Mouse (Mus musculus) bone marrow macrophage, adult 2 months (primary cell): ENCODE measurements around the gene Ccn1. TPM values are rescaled to one million over a fixed set of nuclear protein-coding genes. Genes with fewer than 3 reads are reported as not detected.
A peak's percentile ranks its signal among the peaks of the same experiment; 100 is the strongest.

Experiments
- H3K27ac ChIP-seq: 2 replicates; pipeline ENCODE4 v1.5.1; 2012; ENCODE audit warnings: low read depth, low read length; ENCODE audit not compliant: insufficient read depth
- H3K4me1 ChIP-seq: 2 replicates; pipeline ENCODE4 v1.6.1; 2012; ENCODE audit warnings: low read length; ENCODE audit not compliant: control insufficient read depth, insufficient read depth
- H3K4me3 ChIP-seq: 2 replicates; pipeline ENCODE4 v1.5.1; 2012; ENCODE audit warnings: mild to moderate bottlenecking, low read length, moderate library complexity; ENCODE audit not compliant: insufficient read depth
- CTCF ChIP-seq: IDR thresholded peaks from 2 replicates; pipeline ENCODE4 v1.5.1; 2012; ENCODE audit warnings: low read depth, mild to moderate bottlenecking, low read length, moderate library complexity
- POLR2A ChIP-seq: IDR thresholded peaks from 2 replicates; pipeline ENCODE4 v1.6.1; 2012; ENCODE audit warnings: mild to moderate bottlenecking, low read depth, low read length, borderline replicate concordance
- polyA plus RNA-seq: library from polyadenylated mRNA; stranded (reverse); fragments of >200 nt; gene quantifications from 2 replicates; pipeline ENCODE4 v1.2.4, GENCODE M21; 2012; ENCODE audit not compliant: missing spikeins, insufficient read depth, insufficient read length

Ccn1 gene
- polyA plus RNA-seq, 1 experiment, result 4.1 TPM

DNA sequence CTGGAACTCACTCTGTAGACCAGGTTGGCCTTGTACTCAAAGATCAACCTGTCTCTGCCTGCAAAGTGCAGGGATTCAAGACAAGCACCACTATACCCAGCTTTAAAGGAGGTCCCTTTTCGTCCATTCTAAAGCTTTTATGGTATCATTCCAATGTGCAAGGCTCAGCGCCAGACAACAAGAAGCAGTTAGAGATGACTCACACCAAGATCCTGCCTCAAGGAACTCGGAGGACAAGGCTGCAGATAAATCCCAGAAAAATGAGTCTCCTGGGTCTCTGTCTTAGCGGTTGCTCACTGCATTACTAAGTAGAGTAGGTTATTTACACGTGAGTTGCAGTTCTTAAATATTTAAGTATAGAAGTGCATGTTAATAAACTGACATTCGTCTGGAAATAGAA lies 26.4 kb upstream of the Ccn1 start:
- H3K27ac ChIP-seq, result no peak overlapping the region
- no peak for TF ChIP-seq CTCF
- no peak for TF ChIP-seq POLR2A
- H3K4me1 ChIP-seq, result peaks cover 3% of the 10 kb centered on the region
- H3K4me3 ChIP-seq, result no peak overlapping the region

DNA sequence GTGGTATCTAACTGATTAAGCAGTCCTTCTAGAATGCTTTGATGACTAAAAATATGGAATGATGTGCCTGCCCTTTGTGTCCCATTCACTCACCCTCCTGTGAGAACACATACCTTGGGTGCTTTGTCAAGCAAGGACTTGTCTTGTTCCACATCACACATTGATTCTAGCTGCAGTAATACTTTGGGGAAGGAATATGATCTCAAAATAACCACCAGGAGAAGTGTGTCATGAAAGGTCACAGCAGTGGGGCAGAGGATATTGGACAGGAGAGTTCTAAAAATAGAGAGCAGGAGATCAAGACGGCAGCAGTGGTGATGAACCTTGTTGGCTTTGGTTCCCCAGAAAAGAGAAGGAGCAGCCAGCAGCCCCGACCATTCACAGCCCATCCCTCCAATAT lies 25.0 kb upstream of the Ccn1 start:
- peaks cover 13% of the 10 kb centered on the region for H3K4me1 ChIP-seq
- H3K27ac ChIP-seq, result no peak overlapping the region
- TF ChIP-seq CTCF, result no peak
- no peak for TF ChIP-seq POLR2A
- H3K4me3 ChIP-seq, result no peak overlapping the region

DNA sequence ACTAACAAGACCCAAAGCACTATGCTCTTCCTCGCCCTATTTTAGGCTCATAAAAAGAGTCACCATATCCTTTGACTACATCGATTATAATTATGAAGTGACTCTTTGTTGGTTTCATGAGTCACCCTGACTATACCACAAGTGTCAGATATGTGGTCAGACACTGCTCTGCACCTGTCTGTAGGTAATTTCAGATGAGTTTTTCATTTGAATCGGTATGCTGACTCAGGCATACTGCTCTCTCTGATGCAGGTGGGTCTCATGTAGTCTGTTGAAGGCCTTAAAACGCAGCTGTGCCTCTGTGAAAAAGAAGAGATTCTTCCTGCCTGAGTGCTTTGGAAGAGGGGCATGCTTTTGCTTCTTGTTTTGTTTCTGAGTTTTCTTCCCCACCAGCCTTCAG lies 16.6 kb upstream of the Ccn1 start:
- Histone ChIP-seq H3K4me3 (no peak overlapping the region), H3K4me1 (peaks cover 11% of the 10 kb centered on the region), H3K27ac (no peak overlapping the region)
- TF ChIP-seq POLR2A (no peak), CTCF (no peak)

DNA sequence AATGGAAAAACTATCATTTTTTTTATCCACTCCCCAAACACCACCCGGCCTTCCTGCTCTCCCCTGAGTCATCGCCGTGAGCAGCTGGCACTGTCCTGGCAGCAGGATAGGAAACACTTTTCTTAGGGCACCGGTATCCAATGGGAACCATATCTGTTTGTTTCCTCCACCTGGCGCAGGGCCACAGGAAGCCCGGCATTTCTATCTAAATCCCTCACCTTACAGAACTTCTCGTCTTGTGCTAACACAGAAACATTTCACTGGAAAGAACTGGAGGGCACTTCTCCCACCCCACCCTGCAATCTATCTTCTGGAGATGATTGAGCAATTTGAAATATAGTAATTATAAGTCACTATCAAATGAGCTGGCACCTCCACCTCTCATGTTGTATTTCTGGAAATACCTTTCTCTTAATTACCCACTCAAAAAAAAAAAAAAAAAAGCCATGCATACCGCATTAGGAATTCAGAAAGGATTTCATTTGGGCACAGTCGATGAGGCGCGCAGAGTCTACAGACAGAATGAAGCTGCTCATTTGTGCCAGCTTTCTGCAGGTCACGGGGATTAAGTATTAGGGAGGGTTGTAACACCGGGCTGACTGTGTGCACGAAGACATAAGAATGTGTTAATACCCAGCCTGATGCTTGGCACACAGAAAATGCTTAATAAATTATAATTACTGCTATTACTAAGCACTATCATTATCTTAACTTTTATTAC lies 7.4 kb upstream of the Ccn1 start:
- H3K27ac ChIP-seq, result no peak overlapping the region
- TF ChIP-seq CTCF (no peak), POLR2A (no peak)
- no peak overlapping the region for H3K4me3 ChIP-seq
- peaks cover 2% of the 10 kb centered on the region; the same call in 1 of the 2 replicates for H3K4me1 ChIP-seq

DNA sequence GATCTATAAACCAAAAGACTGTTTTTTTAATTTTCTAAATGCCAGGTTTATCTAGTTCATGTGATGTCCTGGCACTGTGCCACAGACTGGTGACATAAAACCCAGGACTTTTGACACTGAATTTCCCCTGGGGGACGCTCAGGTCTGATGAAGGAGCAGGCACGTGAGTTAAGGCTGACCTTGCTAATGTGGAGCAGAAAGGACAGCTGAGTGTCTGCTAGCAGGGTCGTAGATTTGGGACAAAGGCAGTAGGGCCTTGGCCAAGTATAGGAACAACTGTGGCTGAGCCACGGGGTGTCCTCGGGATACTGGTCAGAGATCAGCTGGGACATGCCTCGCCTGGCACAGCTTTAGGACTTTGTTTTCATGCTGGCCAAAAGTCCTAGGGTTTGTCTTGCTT lies 5.2 kb upstream of the Ccn1 start:
- no peak overlapping the region for H3K27ac ChIP-seq
- TF ChIP-seq POLR2A, result no peak
- TF ChIP-seq CTCF, result no peak
- H3K4me3 ChIP-seq, result no peak overlapping the region
- H3K4me1 ChIP-seq, result peaks cover 5% of the 10 kb centered on the region; the same call in 1 of the 2 replicates

DNA sequence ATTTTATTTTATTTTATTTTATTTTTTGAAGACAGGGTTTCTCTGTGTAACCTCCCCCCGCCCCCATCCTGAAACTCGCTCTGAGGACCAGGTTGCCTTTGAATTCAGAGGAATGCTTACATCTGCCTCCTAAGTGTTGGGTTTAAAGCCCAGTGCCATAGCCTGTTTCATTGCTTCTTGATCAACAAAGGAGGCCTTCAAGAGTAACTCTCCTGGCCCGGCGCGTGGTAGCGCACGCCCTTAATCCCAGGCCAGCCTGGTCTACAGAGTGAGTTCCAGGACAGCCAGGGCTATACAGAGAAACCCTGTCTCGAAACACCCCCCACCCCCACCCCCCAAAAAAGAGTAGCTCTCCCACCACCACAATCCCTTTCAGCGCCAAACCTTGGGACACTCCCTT lies 4.2 kb upstream of the Ccn1 start:
- no peak overlapping the region for H3K4me3 ChIP-seq
- TF ChIP-seq POLR2A (no peak), CTCF (no peak)
- peaks cover 5% of the 10 kb centered on the region; the same call in 1 of the 2 replicates for H3K4me1 ChIP-seq
- no peak overlapping the region for H3K27ac ChIP-seq

DNA sequence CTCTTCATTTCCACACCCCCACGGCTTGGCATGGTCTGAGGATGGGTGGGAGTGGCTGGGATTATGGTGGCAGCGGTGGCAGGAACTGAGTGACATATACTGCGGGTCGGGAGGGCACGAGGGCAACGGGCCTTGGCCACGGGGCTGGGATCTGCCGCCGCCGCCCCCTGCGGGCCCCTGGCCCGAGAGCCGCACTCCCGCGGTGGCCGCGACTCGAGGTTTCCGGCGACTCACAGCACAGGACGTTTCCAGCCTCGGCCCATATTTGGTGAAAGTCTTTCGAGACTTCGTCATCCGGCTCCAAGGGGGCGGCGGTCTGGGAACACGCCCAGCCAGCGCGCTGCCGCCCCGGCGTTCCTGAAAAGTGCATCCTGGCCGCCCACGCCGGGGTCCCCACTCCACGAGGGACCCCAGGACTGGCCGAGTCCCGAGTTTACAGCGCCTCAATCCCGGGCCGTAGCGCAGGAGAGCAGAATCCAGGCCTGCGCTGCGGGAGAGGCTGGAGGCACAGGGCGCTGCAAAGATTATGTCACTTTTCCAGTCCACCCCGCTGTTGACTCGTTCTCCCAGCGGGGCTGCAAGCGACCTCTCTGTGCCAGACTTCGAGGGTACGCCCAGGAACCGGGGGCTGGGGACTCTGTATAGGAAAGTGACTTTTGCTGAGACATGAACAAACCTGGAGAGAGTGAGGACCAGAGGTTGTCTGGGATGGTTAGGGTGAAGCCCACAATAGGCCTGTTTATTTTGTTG lies 3.6 kb upstream of the Ccn1 start:
- Histone ChIP-seq H3K27ac (no peak overlapping the region), H3K4me1 (peaks cover 5% of the 10 kb centered on the region; the same call in 1 of the 2 replicates), H3K4me3 (peak overlapping the region; percentile 62)
- no peak for TF ChIP-seq CTCF
- no peak for TF ChIP-seq POLR2A

DNA sequence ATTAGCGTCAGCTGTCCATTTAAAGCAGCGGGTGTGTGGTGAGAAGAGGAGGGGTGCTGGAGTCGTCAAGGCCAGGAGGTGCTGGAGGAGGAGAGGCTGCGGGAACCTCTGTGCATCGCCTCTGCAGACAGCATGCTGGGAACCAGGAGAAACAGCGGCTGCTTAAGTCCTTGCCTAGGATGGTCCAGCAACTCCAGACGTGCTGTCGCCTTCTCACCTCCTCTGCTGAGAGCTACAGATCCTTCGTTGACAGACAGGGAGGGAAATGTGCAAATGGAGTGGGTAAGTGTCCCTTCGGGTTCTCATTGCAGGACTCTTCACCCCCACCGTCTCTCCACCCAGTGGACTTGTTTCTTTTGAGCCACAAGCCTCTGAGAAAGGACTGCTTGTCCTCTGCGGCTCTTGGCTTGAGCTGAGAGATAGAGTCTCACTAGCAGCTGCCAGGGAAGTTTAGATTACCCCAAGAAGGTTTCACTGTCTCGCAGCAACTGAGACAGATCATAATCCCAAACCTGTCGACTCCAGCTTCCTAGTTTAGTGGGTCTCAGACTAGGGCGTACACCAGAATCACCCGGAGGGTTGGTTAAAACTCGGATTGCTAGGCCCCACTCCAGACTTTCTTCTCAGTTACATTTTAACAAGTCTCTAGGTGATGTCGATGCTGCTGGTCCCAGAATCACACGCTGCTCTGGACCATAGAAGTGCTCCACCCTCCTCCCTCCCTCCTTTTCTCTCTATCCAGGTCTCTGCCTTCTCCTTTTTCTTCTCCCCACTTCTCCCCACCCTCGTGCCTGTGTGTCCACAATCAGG lies 2.7 kb upstream of the Ccn1 start:
- peak overlapping the region; percentile 62 for H3K4me3 ChIP-seq
- TF ChIP-seq POLR2A, result no peak
- TF ChIP-seq CTCF, result no peak
- no peak overlapping the region for H3K27ac ChIP-seq
- peaks cover 5% of the 10 kb centered on the region; the same call in 1 of the 2 replicates for H3K4me1 ChIP-seq

DNA sequence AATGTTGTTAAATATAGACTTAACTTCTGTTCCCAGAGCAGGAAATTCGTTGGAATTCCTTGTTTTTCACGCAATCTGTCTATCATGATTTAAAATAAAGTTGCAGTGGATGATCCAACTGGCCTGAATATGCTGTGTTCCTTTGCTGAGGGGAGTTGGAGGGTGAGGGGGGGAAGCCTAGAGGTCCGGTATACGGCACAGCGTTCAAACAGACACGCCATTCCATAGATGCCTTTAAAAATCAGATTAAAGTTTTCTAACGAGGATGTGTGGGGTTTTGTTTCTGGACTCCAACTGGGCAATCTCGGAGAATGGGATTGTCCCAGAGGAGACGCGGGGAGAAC lies 2.2 kb upstream of the Ccn1 start:
- Histone ChIP-seq H3K4me1 (peaks cover 5% of the 10 kb centered on the region; the same call in 1 of the 2 replicates), H3K4me3 (no peak overlapping the region), H3K27ac (no peak overlapping the region)
- no peak for TF ChIP-seq CTCF
- no peak for TF ChIP-seq POLR2A
